Mouse (Mus musculus): Measurements from ENCODE around the gene Cyb5d1. TPM values are rescaled to one million over a fixed set of nuclear protein-coding genes. Genes with fewer than 3 reads are reported as not detected.
A peak's percentile ranks its signal among the peaks of the same experiment; 100 is the strongest.

Gene Cyb5d1
- polyA plus RNA-seq, 1 experiment from 2014 or later, result 34.0 TPM

- Histone ChIP-seq H3K9me3 (ENCODE audit: low read length) (no peaks in the 10 kb centered on the region), H3K9ac (replicated peaks; ENCODE audit: low read length) (no peak overlapping the region), H3K27ac (ENCODE audit: low read length) (no peak overlapping the region), H3K4me2 (replicated peaks; ENCODE audit: low read depth, low read length) (no peak overlapping the region), H3K27me3 (ENCODE audit: insufficient read depth, low read length) (peaks cover 28% of the 10 kb centered on the region), H3K4me3 (ENCODE audit: low read length) (no peak overlapping the region), H3K36me3 (ENCODE audit: insufficient read depth, low read length) (no peaks in the 10 kb centered on the region), H3K4me1 (ENCODE audit: insufficient read depth, low read length) (peaks cover 28% of the 10 kb centered on the region)
- ATAC-seq (ENCODE audit: low FRiP score, low TSS enrichment), result no peak
- WGBS, result 63% methylated on average over 6 of the region's 6 CpGs
Measured at GRCm38 (mm10) chr11:69423885-69424284, 28.5 kb upstream of the Cyb5d1 start.

- 89% methylated on average over 10 of the region's 10 CpGs for WGBS
- Histone ChIP-seq H3K4me1 (ENCODE audit: insufficient read depth, low read length) (peaks cover 23% of the 10 kb centered on the region), H3K4me3 (ENCODE audit: low read length) (no peak overlapping the region), H3K9ac (replicated peaks; ENCODE audit: low read length) (no peak overlapping the region), H3K36me3 (ENCODE audit: insufficient read depth, low read length) (no peaks in the 10 kb centered on the region), H3K27ac (ENCODE audit: low read length) (no peak overlapping the region), H3K27me3 (ENCODE audit: insufficient read depth, low read length) (peaks cover 28% of the 10 kb centered on the region), H3K4me2 (replicated peaks; ENCODE audit: low read depth, low read length) (no peak overlapping the region), H3K9me3 (ENCODE audit: low read length) (no peaks in the 10 kb centered on the region)
- no peak for ATAC-seq (ENCODE audit: low FRiP score, low TSS enrichment)
Measured at GRCm38 (mm10) chr11:69422842-69423241, 27.4 kb upstream of the Cyb5d1 start.

- peak overlapping the region; percentile 97 for H3K4me2 ChIP-seq (replicated peaks; ENCODE audit: low read depth, low read length)
- H3K4me1 ChIP-seq (ENCODE audit: insufficient read depth, low read length), result peaks cover 33% of the 10 kb centered on the region
Measured at GRCm38 (mm10) chr11:69421131-69421977, 25.9 kb upstream of the Cyb5d1 start.

GRCm38 (mm10) chr11:69420554-69421000 lies 25.1 kb upstream of the Cyb5d1 start:
- 11% methylated on average over 10 of the region's 10 CpGs for WGBS
- Histone ChIP-seq H3K9me3 (ENCODE audit: low read length) (no peaks in the 10 kb centered on the region), H3K36me3 (ENCODE audit: insufficient read depth, low read length) (no peaks in the 10 kb centered on the region), H3K4me2 (replicated peaks; ENCODE audit: low read depth, low read length) (peak overlapping the region; percentile 97), H3K27me3 (ENCODE audit: insufficient read depth, low read length) (peaks cover 28% of the 10 kb centered on the region), H3K4me1 (ENCODE audit: insufficient read depth, low read length) (peaks cover 33% of the 10 kb centered on the region), H3K9ac (replicated peaks; ENCODE audit: low read length) (peak overlapping the region; percentile 56), H3K4me3 (ENCODE audit: low read length) (peak overlapping the region; percentile 81), H3K27ac (ENCODE audit: low read length) (no peak overlapping the region)
- ATAC-seq (ENCODE audit: low FRiP score, low TSS enrichment), result no peak

More at GRCm38 (mm10) chr11:69421131-69421977, 25.9 kb upstream of the Cyb5d1 start:
- Histone ChIP-seq H3K27me3 (ENCODE audit: insufficient read depth, low read length) (peaks cover 28% of the 10 kb centered on the region), H3K27ac (ENCODE audit: low read length) (no peak overlapping the region), H3K9ac (replicated peaks; ENCODE audit: low read length) (peak overlapping the region; percentile 24; the same call in 1 of the 2 replicates), H3K9me3 (ENCODE audit: low read length) (no peaks in the 10 kb centered on the region), H3K4me3 (ENCODE audit: low read length) (no peak overlapping the region), H3K36me3 (ENCODE audit: insufficient read depth, low read length) (no peaks in the 10 kb centered on the region)
- ATAC-seq (ENCODE audit: low FRiP score, low TSS enrichment), result no peak
- 11% methylated on average over 25 of the region's 25 CpGs for WGBS

GRCm38 (mm10) chr11:69419813-69420553 lies 24.6 kb upstream of the Cyb5d1 start:
- no peak for ATAC-seq (ENCODE audit: low FRiP score, low TSS enrichment)
- H3K9me3 ChIP-seq (ENCODE audit: low read length), result no peaks in the 10 kb centered on the region
- peak overlapping the region; percentile 81 for H3K4me3 ChIP-seq (ENCODE audit: low read length)
- H3K27me3 ChIP-seq (ENCODE audit: insufficient read depth, low read length), result peaks cover 28% of the 10 kb centered on the region
- peaks cover 36% of the 10 kb centered on the region for H3K4me1 ChIP-seq (ENCODE audit: insufficient read depth, low read length)
- H3K36me3 ChIP-seq (ENCODE audit: insufficient read depth, low read length), result no peaks in the 10 kb centered on the region
- peak overlapping the region; percentile 56 for H3K9ac ChIP-seq (replicated peaks; ENCODE audit: low read length)
- H3K4me2 ChIP-seq (replicated peaks; ENCODE audit: low read depth, low read length), result peak overlapping the region; percentile 97
- WGBS, result under 1% methylated on average over 31 of the region's 31 CpGs
- peak overlapping the region; percentile 79 for H3K27ac ChIP-seq (ENCODE audit: low read length)

- peak overlapping the region; percentile 97 for H3K4me2 ChIP-seq (replicated peaks; ENCODE audit: low read depth, low read length)
- H3K27ac ChIP-seq (ENCODE audit: low read length), result peak overlapping the region; percentile 79
- no peak for ATAC-seq (ENCODE audit: low FRiP score, low TSS enrichment)
- peaks cover 28% of the 10 kb centered on the region for H3K27me3 ChIP-seq (ENCODE audit: insufficient read depth, low read length)
- peaks cover 41% of the 10 kb centered on the region for H3K4me1 ChIP-seq (ENCODE audit: insufficient read depth, low read length)
- H3K36me3 ChIP-seq (ENCODE audit: insufficient read depth, low read length), result no peaks in the 10 kb centered on the region
- H3K9ac ChIP-seq (replicated peaks; ENCODE audit: low read length), result peak overlapping the region; percentile 56
- no peaks in the 10 kb centered on the region for H3K9me3 ChIP-seq (ENCODE audit: low read length)
- WGBS, result under 1% methylated on average over 19 of the region's 19 CpGs
- H3K4me3 ChIP-seq (ENCODE audit: low read length), result peak overlapping the region; percentile 81
Measured at GRCm38 (mm10) chr11:69419443-69419812, 24.0 kb upstream of the Cyb5d1 start.

- H3K9me3 ChIP-seq (ENCODE audit: low read length), result no peaks in the 10 kb centered on the region
- H3K4me3 ChIP-seq (ENCODE audit: low read length), result peak overlapping the region; percentile 81
- ATAC-seq (ENCODE audit: low FRiP score, low TSS enrichment), result peak; percentile 88
- peaks cover 27% of the 10 kb centered on the region for H3K27me3 ChIP-seq (ENCODE audit: insufficient read depth, low read length)
- H3K9ac ChIP-seq (replicated peaks; ENCODE audit: low read length), result peak overlapping the region; percentile 80
- peak overlapping the region; percentile 99 for H3K27ac ChIP-seq (ENCODE audit: low read length)
- peak overlapping the region; percentile 97 for H3K4me2 ChIP-seq (replicated peaks; ENCODE audit: low read depth, low read length)
- H3K4me1 ChIP-seq (ENCODE audit: insufficient read depth, low read length), result peaks cover 48% of the 10 kb centered on the region
- H3K36me3 ChIP-seq (ENCODE audit: insufficient read depth, low read length), result no peaks in the 10 kb centered on the region
- WGBS, result under 1% methylated on average over 45 of the region's 45 CpGs
Measured at GRCm38 (mm10) chr11:69418481-69419442, 23.3 kb upstream of the Cyb5d1 start.

GRCm38 (mm10) chr11:69417449-69418384 lies 22.3 kb upstream of the Cyb5d1 start:
- Histone ChIP-seq H3K4me3 (ENCODE audit: low read length) (peak overlapping the region; percentile 81), H3K36me3 (ENCODE audit: insufficient read depth, low read length) (no peaks in the 10 kb centered on the region; the same call in 1 of the 2 replicates), H3K27me3 (ENCODE audit: insufficient read depth, low read length) (peaks cover 22% of the 10 kb centered on the region), H3K4me2 (replicated peaks; ENCODE audit: low read depth, low read length) (peak overlapping the region; percentile 97), H3K27ac (ENCODE audit: low read length) (peak overlapping the region; percentile 99), H3K4me1 (ENCODE audit: insufficient read depth, low read length) (peaks cover 58% of the 10 kb centered on the region), H3K9me3 (ENCODE audit: low read length) (no peaks in the 10 kb centered on the region), H3K9ac (replicated peaks; ENCODE audit: low read length) (peak overlapping the region; percentile 80)
- ATAC-seq (ENCODE audit: low FRiP score, low TSS enrichment), result peak; percentile 32
- under 1% methylated on average over 39 of the region's 39 CpGs for WGBS

Measured in kidney, embryonic 16.5 days (tissue).